Mouse (Mus musculus) thymus, postnatal 14 days (tissue): Measurements from ENCODE around the gene Vstm2l.
A peak's percentile ranks its signal among the peaks of the same experiment; 100 is the strongest.

Experiments used
- DNase-seq: peaks from one replicate; pipeline ENCODE4 v3.0.0; 2021

Gene Vstm2l

GRCm38 (mm10) chr2:157914105-157914764 lies at the start of gene Vstm2l:
Gene Vstm2l, plus strand, starts transcription at chr2:157914653.
- peak; percentile 5 for DNase-seq

- no peak for DNase-seq
Measured at GRCm38 (mm10) chr2:157867126-157867525, 47.3 kb upstream of the Vstm2l start.

GRCm38 (mm10) chr2:157870247-157870646 lies 44.2 kb upstream of the Vstm2l start:
- no peak for DNase-seq

GRCm38 (mm10) chr2:157873223-157873622 lies 41.2 kb upstream of the Vstm2l start:
- no peak for DNase-seq

- no peak for DNase-seq
Measured at GRCm38 (mm10) chr2:157873691-157874090, 40.8 kb upstream of the Vstm2l start.

GRCm38 (mm10) chr2:157875111-157875510 lies 39.3 kb upstream of the Vstm2l start:
- no peak for DNase-seq

GRCm38 (mm10) chr2:157877394-157877793 lies 37.1 kb upstream of the Vstm2l start:
- no peak for DNase-seq

GRCm38 (mm10) chr2:157877967-157878366 lies 36.5 kb upstream of the Vstm2l start:
- no peak for DNase-seq

GRCm38 (mm10) chr2:157881939-157882338 lies 32.5 kb upstream of the Vstm2l start:
- no peak for DNase-seq

GRCm38 (mm10) chr2:157887275-157888025 lies 27.0 kb upstream of the Vstm2l start:
- DNase-seq, result no peak

- no peak for DNase-seq
Measured at GRCm38 (mm10) chr2:157891166-157891565, 23.3 kb upstream of the Vstm2l start.

GRCm38 (mm10) chr2:157897131-157897530 lies 17.3 kb upstream of the Vstm2l start:
- DNase-seq, result no peak

GRCm38 (mm10) chr2:157913204-157913636 lies 1.2 kb upstream of the Vstm2l start:
- DNase-seq, result peak; percentile 78

- DNase-seq, result no peak
Measured at GRCm38 (mm10) chr2:157913705-157914104, 748 bp upstream of the Vstm2l start.

GRCm38 (mm10) chr2:157914889-157915517 lies 550 bp downstream of the Vstm2l start:
- peak; percentile 10 for DNase-seq

GRCm38 (mm10) chr2:157918529-157918928 lies 4.1 kb downstream of the Vstm2l start:
- no peak for DNase-seq

- DNase-seq, result no peak
Measured at GRCm38 (mm10) chr2:157921551-157921950, 7.1 kb downstream of the Vstm2l start.

- DNase-seq, result no peak
Measured at GRCm38 (mm10) chr2:157923406-157923805, 9.0 kb downstream of the Vstm2l start.

GRCm38 (mm10) chr2:157924504-157924903 lies 10.1 kb downstream of the Vstm2l start:
- DNase-seq, result no peak

GRCm38 (mm10) chr2:157926502-157926901 lies 12.0 kb downstream of the Vstm2l start:
- DNase-seq, result no peak

GRCm38 (mm10) chr2:157926927-157927326 lies 12.5 kb downstream of the Vstm2l start:
- no peak for DNase-seq

GRCm38 (mm10) chr2:157927397-157927796 lies 12.9 kb downstream of the Vstm2l start:
- no peak for DNase-seq

- no peak for DNase-seq
Measured at GRCm38 (mm10) chr2:157927815-157928214, 13.4 kb downstream of the Vstm2l start.

- DNase-seq, result no peak
Measured at GRCm38 (mm10) chr2:157932655-157933054, 18.2 kb downstream of the Vstm2l start.
